Mouse (Mus musculus) layer of hippocampus, adult 6 months (tissue): ENCODE measurements around the gene Zfp637. TPM values are rescaled to one million over a fixed set of nuclear protein-coding genes. Genes with fewer than 3 reads are reported as not detected.

Experiments
- long read RNA-seq, 2 experiments: library from polyadenylated mRNA; unstranded; transcript quantifications; one replicate each; pipeline ENCODE4 v2.0.0; 2019 to 2020
- polyA plus RNA-seq: library from polyadenylated mRNA; unstranded; fragments of <200 nt; fragmentation: Nextera tagmentation; gene quantifications from 2 replicates; pipeline ENCODE4 v1.2.3, GENCODE M21; 2021

Gene Zfp637
- polyA plus RNA-seq, result 116 and 127 TPM in 2 replicates
- long read RNA-seq, experiment 1, transcript Zfp637-210 (3 exons, 1,098 nt), result major isoform, 35 of 68 reads
- long read RNA-seq, experiment 1, transcript Zfp637-202 (3 exons, 421 nt), result minor isoform, 6 of 68 reads
- long read RNA-seq, experiment 1, transcript Zfp637-208 (3 exons, 659 nt), result minor isoform, 7 of 68 reads
- long read RNA-seq, experiment 1, partial matches to known transcripts, result 6 of 68 reads
- long read RNA-seq, experiment 1, other reads (novel, unspliced or antisense), result 3 of 68 reads
- long read RNA-seq, experiment 2, transcript Zfp637-202 (3 exons, 421 nt), result minor isoform, 15 of 108 reads
- long read RNA-seq, experiment 2, transcript Zfp637-209 (3 exons, 765 nt), result minor isoform, 9 of 108 reads
- long read RNA-seq, experiment 2, transcript Zfp637-210 (3 exons, 1,098 nt), result major isoform, 51 of 108 reads
- long read RNA-seq, experiment 2, transcript Zfp637-208 (3 exons, 659 nt), result minor isoform, 16 of 108 reads
- long read RNA-seq, experiment 2, partial matches to known transcripts, result 3 of 108 reads
- long read RNA-seq, experiment 2, other reads (novel, unspliced or antisense), result 7 of 108 reads

DNA sequence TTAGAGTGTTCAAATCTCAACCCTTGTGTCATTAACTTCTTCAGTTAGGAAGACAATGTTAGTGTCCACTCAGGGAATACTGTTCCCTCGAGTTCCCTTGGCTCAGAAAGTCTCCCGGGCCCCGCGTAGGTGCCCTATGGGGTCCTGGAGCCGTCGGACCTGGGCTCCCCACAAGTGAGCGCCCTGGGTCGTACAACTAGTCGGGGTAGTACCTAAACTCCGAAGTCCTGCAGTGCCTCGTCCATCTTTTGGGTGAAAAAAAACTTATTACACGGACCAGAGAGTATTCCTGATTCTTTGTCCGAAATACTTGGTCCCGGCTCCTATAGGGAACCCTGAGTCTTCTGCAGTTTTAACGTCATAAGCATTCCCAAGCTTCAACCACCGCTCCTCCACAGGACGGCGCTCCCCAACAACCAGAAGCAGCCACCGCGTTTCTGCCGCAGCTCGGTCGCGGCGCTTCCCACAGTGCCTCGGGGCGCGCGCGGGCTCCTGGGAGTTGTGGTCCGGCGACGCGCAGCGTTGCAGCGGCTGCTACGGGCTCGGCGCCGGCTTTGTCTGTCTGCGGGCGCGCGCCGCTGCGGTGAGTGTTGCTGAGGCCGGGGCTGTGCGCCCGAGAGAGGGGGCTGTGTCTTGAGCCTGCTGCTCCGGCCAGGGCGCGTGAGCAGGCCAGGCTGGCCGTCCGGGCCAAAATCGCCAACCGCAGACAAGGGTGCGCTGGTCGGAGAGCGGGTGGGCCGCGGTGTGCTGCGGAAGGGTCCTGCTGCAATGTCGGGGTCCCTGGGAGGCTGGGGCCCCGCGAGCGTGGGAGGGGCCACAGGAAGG is at the start of gene Zfp637:
Zfp637 (plus strand) TSS at position 495 of the 825 bp plus-strand sequence.

DNA sequence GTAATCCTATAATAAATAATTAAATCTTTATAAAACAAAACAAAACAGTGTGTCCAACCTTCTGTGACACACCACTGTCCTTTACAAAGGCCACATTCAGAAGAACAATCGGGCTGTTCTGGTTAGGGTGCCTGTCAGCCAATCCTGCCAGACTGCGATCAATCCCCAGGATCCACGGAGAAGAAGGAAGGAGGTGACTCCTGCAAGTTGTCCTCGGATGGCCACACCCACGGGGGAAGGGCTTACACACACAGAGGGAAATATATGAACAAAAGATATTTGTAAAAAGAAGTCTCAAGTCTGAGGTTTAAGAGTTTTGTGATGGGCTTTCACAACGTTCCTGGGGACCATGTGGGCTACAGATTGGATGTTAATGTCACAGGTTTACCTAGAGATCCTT is 20.9 kb downstream of the Zfp637 start, which contains the start of gene Zfp239:
Zfp239 (plus strand) TSS at position 253 of the 400 bp plus-strand sequence.

Other genes starting within 250 kb of the Zfp637 start
- gene Zfp239, start 20.9 kb downstream of the Zfp637 start, polyA plus RNA-seq, result 26.2 and 28.2 TPM in 2 replicates
- 94.9 and 101 TPM in 2 replicates for gene Hnrnpf, start 59.1 kb downstream of the Zfp637 start, polyA plus RNA-seq
- gene Fxyd4, start 96.5 kb downstream of the Zfp637 start, polyA plus RNA-seq, result 0.72 TPM in 1 of 2 replicates, not detected in the other
- 55.7 and 61.6 TPM in 2 replicates for gene Rasgef1a, start 170.3 kb downstream of the Zfp637 start, polyA plus RNA-seq